Mouse (Mus musculus) forebrain, embryonic 13.5 days (tissue): ENCODE results near the gene Rinl. TPM values are rescaled to one million over a fixed set of nuclear protein-coding genes. Genes with fewer than 3 reads are reported as not detected.

Experiments
- ATAC-seq: fragments of 200-750 bp; cut with Nextera tagmentation; 2 replicates; pipeline ENCODE4 v1.8.0; 2017
- H3K27ac ChIP-seq: fragments of 300-500 bp; sonication (generic); 2 replicates; pipeline ENCODE4 v1.5.1; 2015; ENCODE audit warnings: inconsistent platforms, mild to moderate bottlenecking, moderate library complexity
- H3K27me3 ChIP-seq: fragments of 300-500 bp; sonication (generic); 2 replicates; pipeline ENCODE4 v1.6.1; 2015; ENCODE audit warnings: mild to moderate bottlenecking, inconsistent platforms
- H3K36me3 ChIP-seq: fragments of 300-500 bp; sonication (generic); 2 replicates; pipeline ENCODE4 v1.6.1; 2015; ENCODE audit warnings: mild to moderate bottlenecking, inconsistent platforms; ENCODE audit not compliant: poor library complexity, severe bottlenecking
- H3K4me1 ChIP-seq: fragments of 300-500 bp; sonication (generic); 2 replicates; pipeline ENCODE4 v1.6.1; 2015; ENCODE audit warnings: inconsistent platforms
- H3K4me2 ChIP-seq: fragments of 300-500 bp; sonication (generic); 2 replicates; pipeline ENCODE4 v1.6.1; 2015; ENCODE audit warnings: inconsistent platforms, mild to moderate bottlenecking, moderate library complexity
- H3K4me3 ChIP-seq: fragments of 300-500 bp; sonication (generic); 2 replicates; pipeline ENCODE4 v1.5.1; 2015; ENCODE audit warnings: mild to moderate bottlenecking, inconsistent platforms
- H3K9ac ChIP-seq: fragments of 300-500 bp; sonication (generic); 2 replicates; pipeline ENCODE4 v1.6.1; 2015; ENCODE audit warnings: mild to moderate bottlenecking, inconsistent platforms
- H3K9me3 ChIP-seq: fragments of 300-500 bp; sonication (generic); replicated peaks from 2 replicates; pipeline ENCODE4 v1.6.1; 2016; ENCODE audit warnings: inconsistent platforms
- WGBS: fragments of 180-500 bp; shearing (Covaris S2); methylation state at CpG from one replicate; pipeline ENCODE4 v1.1.7; 2015; 5-methylcytosine and 5-hydroxymethylcytosine counted together
- polyA plus RNA-seq: library from polyadenylated mRNA; unstranded; fragments of >200 nt; fragmentation: Nextera tagmentation; extraction: Ambion mirVana; gene quantifications from 2 replicates; pipeline ENCODE4 v1.2.1, GENCODE M21; 2015

Gene Rinl
- polyA plus RNA-seq, 1 experiment from 2014 or later = 2.0 TPM

DNA sequence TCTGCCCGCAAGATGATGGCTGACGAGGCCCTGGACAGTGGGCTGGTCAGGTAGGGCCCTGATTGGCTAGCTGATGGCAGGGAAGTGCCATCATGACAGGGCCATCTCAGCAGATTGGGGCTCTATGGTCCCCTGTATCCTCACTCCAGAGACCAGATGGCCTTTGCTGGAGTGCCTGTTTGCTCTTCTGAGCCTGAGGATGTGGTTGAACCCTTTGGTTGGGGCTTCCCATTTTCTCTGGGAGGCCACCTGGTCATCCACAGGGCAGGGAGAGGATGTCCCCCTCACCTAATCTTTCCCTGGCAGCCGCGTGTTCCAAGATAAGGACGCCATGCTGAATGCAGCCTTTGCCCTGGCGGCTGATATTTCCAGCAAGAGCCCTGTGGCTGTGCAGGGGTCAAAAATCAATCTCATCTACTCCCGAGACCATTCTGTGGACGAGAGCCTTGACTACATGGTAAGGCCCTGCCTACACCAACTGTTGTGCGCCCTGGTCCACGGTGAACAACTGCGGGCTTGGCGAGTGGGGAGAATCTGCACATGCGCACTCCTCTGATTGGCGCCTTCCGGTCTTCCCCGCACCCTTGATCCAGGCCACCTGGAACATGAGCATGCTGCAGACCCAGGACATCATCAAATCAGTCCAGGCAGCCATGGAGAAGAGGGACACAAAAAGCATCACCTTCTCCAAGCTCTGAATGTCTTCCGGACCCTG is 42.8 kb downstream of the Rinl start:
- ATAC-seq = no peak
- WGBS = 94% methylated on average over 17 of the region's 17 CpGs
- Histone ChIP-seq H3K4me1 (no peaks in the 10 kb centered on the region), H3K36me3 (peaks cover 24% of the 10 kb centered on the region), H3K27ac (no peak overlapping the region), H3K9me3 (no peaks in the 10 kb centered on the region), H3K4me3 (no peak overlapping the region), H3K27me3 (no peaks in the 10 kb centered on the region), H3K9ac (no peak overlapping the region), H3K4me2 (no peak overlapping the region)

DNA sequence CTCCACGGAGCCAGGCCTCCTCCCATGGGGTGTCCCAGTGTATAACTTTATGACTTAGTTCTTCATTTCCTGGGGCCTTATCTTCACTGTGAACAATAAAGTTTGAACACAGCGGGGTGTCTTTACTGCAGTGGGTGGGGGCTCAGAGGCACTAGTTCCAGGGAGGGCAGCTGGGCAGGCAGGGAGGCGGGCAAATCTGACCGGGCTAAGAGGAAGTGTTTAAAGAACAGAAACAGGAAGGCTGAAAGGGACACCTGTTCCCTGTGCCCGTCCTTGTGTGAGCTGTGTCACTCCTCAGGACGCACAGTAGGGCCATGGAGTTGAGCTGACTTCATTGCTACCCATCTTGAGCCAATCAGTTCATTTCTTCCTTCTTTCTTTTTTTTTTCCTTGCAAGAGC is 43.4 kb downstream of the Rinl start:
- no peak overlapping the region for H3K27ac ChIP-seq
- ATAC-seq = no peak
- H3K9me3 ChIP-seq = no peaks in the 10 kb centered on the region
- H3K9ac ChIP-seq = no peak overlapping the region
- H3K36me3 ChIP-seq = peaks cover 24% of the 10 kb centered on the region
- 80% methylated on average over 6 of the region's 6 CpGs for WGBS
- no peak overlapping the region for H3K4me3 ChIP-seq
- H3K4me1 ChIP-seq = no peaks in the 10 kb centered on the region
- H3K4me2 ChIP-seq = no peak overlapping the region
- H3K27me3 ChIP-seq = no peaks in the 10 kb centered on the region

DNA sequence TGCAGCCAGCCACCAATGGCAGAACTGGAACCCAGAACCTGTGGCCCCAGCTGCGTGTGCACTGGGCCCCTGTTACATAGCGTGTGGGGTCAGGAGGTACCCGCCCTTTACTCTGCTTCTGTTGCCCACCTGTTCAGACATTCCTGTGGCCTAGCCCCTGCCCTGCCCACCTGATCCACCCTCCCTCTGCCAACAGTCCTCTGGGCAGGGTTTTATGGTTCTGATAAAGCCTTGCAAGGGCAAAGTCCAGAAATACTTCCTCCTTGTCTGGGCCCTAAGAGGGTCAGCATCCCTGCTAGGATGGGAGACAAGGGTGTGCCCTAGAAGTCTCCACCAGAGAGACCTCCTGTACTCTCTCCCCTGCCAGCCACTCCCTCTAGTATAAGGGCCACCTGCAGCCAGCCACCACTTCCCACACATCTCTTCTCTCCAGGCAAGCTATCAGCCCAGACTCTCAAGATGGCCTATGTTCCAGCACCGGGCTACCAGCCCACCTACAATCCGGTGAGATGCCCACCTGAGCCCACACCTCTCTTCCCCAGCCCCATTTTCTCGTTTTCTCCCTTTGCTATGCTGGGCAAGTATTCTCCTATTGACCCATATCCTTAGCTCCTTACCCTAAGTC is 45.1 kb downstream of the Rinl start, which contains the start of gene Lgals4:
TSS of gene Lgals4 (plus strand) at position 132 of the 625 bp plus-strand sequence.
- Histone ChIP-seq H3K9me3 (no peaks in the 10 kb centered on the region), H3K4me2 (no peak within 1 kb of the TSS), H3K4me3 (no peak within 1 kb of the TSS), H3K27ac (no peak within 1 kb of the TSS), H3K36me3 (peaks cover 24% of the 10 kb centered on the region), H3K9ac (no peak within 1 kb of the TSS), H3K27me3 (no peaks in the 10 kb centered on the region), H3K4me1 (no peaks in the 10 kb centered on the region)
- 86% methylated on average over 6 of the region's 6 CpGs for WGBS
- no peak for ATAC-seq

DNA sequence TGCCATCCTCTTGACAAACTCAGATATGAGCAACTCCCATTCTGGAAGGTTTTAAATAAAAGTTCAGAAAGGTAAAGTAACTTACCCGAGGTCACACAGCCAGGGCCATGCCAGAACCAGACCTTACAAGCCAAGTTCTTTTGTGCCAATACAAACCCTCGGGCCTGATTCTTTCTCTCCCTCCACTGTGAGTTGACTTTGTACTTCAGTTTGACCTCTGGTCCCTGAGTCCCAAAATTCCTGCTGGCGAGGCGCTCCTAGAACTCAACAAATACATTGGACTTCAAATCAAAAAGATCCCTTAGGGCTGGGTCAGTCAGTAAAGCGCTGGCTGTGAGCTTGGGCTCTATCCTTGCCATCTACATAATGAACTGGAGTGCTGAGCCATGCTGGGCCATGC is 48.2 kb downstream of the Rinl start:
- no peak overlapping the region for H3K9ac ChIP-seq
- H3K9me3 ChIP-seq = no peaks in the 10 kb centered on the region
- no peaks in the 10 kb centered on the region for H3K4me1 ChIP-seq
- no peaks in the 10 kb centered on the region for H3K27me3 ChIP-seq
- no peak overlapping the region for H3K4me2 ChIP-seq
- 88% methylated on average over 5 of the region's 5 CpGs for WGBS
- H3K36me3 ChIP-seq = peaks cover 3% of the 10 kb centered on the region
- no peak for ATAC-seq
- no peak overlapping the region for H3K27ac ChIP-seq
- H3K4me3 ChIP-seq = no peak overlapping the region

DNA sequence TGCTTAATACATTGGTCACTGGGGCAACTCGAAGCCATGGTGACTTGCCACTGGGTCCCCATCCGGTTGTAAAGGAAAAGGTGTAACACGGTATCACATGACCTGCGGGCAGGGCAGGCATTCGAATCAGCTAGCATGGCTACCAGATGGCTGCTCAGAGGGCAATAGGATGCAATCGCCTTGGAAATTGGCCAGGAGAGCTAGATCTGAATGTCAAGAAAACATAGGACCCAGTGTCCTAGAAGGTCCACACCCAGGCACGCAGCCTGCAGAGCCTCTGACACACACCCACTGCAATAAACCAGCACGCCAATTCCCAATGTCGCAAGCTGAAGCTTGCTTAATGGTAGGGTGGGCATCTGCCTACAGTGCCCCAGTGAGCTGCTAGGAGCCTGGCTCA is 49.6 kb downstream of the Rinl start:
- Histone ChIP-seq H3K27ac (no peak overlapping the region), H3K9me3 (no peaks in the 10 kb centered on the region), H3K4me3 (no peak overlapping the region), H3K36me3 (no peaks in the 10 kb centered on the region), H3K4me1 (no peaks in the 10 kb centered on the region), H3K27me3 (no peaks in the 10 kb centered on the region), H3K9ac (no peak overlapping the region), H3K4me2 (no peak overlapping the region)
- no peak for ATAC-seq
- WGBS = 88% methylated on average over 9 of the region's 9 CpGs

DNA sequence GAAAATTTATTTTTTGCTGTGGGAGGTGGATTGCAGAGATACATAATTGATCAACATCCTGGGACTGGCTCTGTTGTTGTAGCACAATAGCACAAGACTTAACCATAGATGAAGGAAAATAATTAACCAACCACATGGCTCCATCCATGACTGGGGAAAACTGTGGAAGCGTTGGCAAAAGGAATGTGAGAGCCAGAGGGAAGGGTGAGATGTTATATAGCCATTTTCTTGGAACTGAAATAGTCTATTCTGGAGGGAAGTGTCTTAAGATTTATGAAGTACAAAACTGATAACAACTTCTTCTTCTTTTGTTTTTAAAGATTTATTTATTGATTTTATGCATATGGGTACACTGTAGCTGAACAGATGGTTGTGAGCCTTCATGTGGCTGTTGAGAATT is 58.5 kb downstream of the Rinl start:
- WGBS = 87% methylated on average over 1 of the region's 1 CpGs
- Histone ChIP-seq H3K9me3 (no peaks in the 10 kb centered on the region; the same call in 1 of the 2 replicates), H3K27ac (no peak overlapping the region), H3K4me3 (no peak overlapping the region), H3K36me3 (no peaks in the 10 kb centered on the region), H3K4me1 (no peaks in the 10 kb centered on the region), H3K27me3 (no peaks in the 10 kb centered on the region), H3K4me2 (no peak overlapping the region), H3K9ac (no peak overlapping the region)
- ATAC-seq = no peak

Other genes with a start within 250 kb of the Rinl start
- not detected in 2 replicates for gene Sycn, start 248.1 kb upstream of the Rinl start, polyA plus RNA-seq
- not detected in 2 replicates for gene Nccrp1, start 241.7 kb upstream of the Rinl start, polyA plus RNA-seq
- 20.0 and 20.5 TPM in 2 replicates for gene Samd4b, start 190.8 kb upstream of the Rinl start, polyA plus RNA-seq
- gene Pak4, start 190.8 kb upstream of the Rinl start, polyA plus RNA-seq = 36.1 and 36.8 TPM in 2 replicates
- not detected in 2 replicates for gene Acp7, start 157.6 kb upstream of the Rinl start, polyA plus RNA-seq
- 3.6 and 3.8 TPM in 2 replicates for gene Fbxo27, start 96.1 kb upstream of the Rinl start, polyA plus RNA-seq
- gene Fbxo17, start 72.2 kb upstream of the Rinl start, polyA plus RNA-seq = 4.4 and 5.3 TPM in 2 replicates
- gene Mrps12, start 47.1 kb upstream of the Rinl start, polyA plus RNA-seq = 107 and 122 TPM in 2 replicates
- 23.0 and 23.7 TPM in 2 replicates for gene Sars2, start 47.0 kb upstream of the Rinl start, polyA plus RNA-seq
- gene Ccer2, start 32.8 kb upstream of the Rinl start, polyA plus RNA-seq = not detected in 2 replicates
- 86.3 and 86.9 TPM in 2 replicates for gene Sirt2, start 22.2 kb upstream of the Rinl start, polyA plus RNA-seq
- 51.0 and 52.9 TPM in 2 replicates for gene Nfkbib, start 21.5 kb upstream of the Rinl start, polyA plus RNA-seq
- 264 and 282 TPM in 2 replicates for gene Hnrnpl, start 19.6 kb downstream of the Rinl start, polyA plus RNA-seq
- gene Ech1, start 36.2 kb downstream of the Rinl start, polyA plus RNA-seq = 69.1 and 75.6 TPM in 2 replicates
- gene Lgals4, start 44.9 kb downstream of the Rinl start, polyA plus RNA-seq = 2.5 and 3.3 TPM in 2 replicates
- 2.0 and 2.4 TPM in 2 replicates for gene Lgals7, start 74.9 kb downstream of the Rinl start, polyA plus RNA-seq
- gene Capn12, start 92.5 kb downstream of the Rinl start, polyA plus RNA-seq = 0.21 and 0.30 TPM in 2 replicates
- 114 and 136 TPM in 2 replicates for gene Actn4, start 173.4 kb downstream of the Rinl start, polyA plus RNA-seq
- 351 and 356 TPM in 2 replicates for gene Eif3k, start 192.9 kb downstream of the Rinl start, polyA plus RNA-seq
- 4.3 and 4.4 TPM in 2 replicates for gene Map4k1, start 193.1 kb downstream of the Rinl start, polyA plus RNA-seq